Mouse (Mus musculus) retina, adult 2 months (tissue): ENCODE data around the gene Vwa3b.

Experiments
- DNase-seq: peaks from one replicate; pipeline ENCODE4 v3.0.0-alpha.2; 2012; ENCODE audit warnings: low read depth, low spot score

Gene Vwa3b

DNA sequence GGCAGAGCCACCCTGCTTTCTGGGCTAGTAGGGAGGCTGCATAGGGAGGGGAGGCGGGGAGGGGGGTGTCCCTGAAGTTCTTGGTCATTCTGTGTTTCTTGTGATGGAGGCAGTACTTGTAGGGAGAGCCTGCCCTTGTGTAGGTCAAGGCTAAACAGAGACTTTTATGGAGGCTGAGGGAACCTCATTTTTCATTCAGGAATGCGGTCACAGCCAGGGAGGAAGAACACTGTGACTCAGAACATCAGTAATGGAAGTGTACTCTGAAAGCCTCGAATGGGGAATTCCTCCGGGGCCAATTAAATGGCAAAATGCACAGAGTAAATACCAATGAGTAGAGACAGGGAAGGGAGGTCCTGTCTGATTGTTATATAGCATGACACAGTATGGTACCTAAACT is 37.4 kb downstream of the Vwa3b start:
- DNase-seq: no peak

DNA sequence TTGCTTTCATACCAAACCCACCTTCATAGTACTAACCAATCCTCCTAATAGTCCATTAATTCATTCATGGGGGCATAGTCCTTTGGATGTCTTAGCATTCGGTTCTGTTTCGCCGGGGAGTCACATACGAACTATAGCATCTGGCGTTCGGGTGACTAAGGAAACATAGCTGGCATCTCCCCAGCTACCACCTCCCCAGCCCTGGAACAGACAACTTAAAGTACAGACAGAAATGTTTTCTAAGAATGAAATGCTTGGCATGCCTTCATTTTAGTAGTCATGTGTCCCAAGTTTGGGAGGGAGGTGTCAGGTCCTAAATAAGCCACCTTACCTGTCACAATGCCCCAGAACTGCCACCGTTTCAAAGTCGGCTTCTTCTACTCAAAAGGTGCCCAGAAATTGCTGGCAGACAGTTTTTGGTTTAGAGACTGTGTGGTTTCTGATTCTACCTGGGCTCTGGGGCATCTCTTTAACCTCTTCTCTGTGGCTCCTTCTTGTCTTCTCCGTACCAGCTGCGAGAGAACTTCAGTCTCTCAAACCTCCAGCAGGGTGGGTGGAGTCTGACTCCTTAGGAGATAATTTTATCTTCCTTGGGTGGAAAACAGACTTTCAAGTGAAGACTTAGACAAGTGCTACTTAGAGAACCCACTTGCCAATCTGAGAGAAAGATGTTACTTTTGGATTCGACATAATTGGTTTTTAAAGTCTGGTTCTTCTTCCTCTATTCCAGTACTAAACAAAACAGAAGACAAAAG is 39.4 kb downstream of the Vwa3b start:
- DNase-seq: no peak

DNA sequence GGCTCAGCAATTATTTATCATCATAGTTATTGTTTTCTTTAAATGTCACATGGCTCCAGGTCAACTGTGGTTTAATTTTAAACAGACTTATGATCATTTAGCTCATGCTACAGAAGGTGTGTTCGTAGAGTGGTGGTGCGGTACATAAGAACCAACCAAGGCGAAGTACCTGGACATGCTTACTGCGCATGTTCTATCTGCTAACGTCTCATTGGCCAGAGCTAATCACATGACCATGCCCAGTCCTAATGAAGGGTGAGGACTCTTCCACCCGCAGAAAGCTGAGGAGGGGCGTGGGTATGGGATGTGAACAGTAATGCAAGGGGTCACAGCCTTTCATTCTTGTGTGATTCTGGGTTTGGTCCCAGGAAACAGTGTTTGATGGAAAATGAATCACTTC is 49.4 kb downstream of the Vwa3b start:
- DNase-seq: no peak

DNA sequence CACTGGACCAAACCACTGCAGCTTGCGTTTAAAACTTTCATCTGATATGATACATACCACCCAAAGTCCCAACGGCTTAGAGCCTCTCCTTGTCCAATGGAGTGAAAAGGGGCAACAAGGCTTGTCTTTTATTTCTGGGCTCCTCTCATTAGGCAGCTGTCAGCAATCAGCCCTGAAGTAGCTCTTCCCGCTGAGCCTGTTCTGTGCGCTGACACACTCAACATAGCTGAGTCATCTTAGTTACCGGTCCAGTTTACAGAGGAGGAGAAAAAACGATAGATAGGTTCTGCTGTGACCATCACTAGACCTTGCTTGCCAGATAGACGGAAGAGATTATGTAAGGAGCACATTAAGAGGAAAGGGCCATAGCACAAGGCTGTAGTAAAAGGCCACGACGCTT is 50.9 kb downstream of the Vwa3b start:
- no peak for DNase-seq

DNA sequence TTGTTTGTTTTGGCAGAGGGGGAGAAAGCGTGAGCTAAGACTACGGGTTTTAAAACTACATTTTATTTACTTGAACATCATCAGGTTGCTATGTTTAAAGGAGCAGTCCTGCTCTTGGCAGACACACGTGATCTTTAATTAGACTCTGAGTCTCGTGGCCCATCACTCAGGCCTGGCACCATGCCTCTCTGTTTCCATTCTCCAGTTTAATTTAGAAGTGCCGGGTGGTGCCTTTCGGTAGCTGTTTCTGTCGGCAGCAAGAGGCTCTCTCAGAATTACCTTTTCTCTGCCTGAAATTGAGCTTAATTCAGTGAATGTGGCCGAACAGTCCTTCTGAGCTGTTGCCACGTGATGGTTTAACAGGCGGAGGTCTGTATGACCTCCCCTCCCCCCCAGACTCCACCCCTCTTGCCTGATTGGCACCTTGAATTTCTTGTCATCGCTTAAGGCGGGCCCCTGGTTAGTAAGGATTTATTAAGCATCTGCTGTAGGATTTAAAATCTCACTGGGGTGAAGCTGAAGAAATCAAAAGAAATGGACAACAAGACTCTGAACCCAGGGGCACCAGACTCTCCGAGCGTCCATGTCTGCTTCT is 51.7 kb downstream of the Vwa3b start:
- no peak for DNase-seq

DNA sequence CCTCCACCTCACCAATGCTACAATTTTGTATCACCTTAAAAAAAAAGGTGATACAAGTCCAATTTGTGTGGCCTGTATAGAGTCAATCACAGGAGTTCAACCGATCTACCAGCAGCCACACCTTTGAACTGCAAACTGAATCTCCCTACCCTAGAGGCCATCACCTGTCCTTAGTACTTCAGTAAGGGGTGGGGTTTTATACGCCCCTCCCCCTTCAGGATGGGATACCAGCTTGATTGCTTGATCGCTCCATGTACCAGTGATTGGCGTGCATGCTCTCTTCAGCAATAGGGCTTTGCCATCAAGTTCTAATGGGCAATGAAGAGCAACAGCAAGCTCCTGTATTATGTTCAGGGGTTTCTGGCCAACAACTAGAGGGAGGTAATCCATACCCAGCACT is 54.0 kb downstream of the Vwa3b start:
- DNase-seq: no peak

DNA sequence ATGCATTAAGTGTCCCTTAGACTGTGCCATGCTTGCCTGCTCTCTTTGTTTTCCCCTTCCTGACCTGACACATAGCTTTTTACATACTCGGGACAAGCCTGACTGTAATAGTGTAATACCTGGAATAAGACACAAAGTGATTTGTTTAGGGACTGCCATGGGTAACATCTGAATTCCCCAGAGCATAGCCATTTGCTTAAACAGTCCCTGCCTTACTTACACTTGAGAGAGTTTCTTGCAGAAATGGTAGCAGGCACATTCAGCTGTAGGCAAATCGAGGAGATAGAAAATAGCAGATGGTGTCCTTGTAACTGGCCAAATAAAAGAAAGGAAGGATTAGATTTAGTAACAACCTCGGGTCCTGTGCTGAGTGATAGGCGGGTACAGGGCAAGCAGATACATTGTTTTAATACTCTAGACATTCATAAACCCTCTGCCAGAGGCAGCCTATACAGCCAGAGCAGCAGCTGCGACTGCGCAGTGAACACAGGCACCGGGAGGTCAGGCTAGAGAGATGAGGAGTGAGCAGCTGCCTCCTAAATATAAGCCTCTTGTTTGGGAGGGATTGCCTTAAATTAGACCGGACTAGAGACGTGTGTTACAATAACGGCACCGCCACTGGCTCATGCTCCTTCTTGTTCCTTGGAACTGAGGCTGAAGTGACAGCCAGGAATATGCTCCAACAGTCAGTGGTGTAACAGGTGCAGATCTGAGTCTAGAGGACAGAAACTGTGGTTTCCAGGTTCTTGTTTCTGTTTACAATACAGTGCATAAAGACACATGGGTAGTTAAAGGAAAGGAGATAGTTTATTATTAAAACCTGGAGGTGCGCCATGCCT is 55.2 kb downstream of the Vwa3b start:
- no peak for DNase-seq

DNA sequence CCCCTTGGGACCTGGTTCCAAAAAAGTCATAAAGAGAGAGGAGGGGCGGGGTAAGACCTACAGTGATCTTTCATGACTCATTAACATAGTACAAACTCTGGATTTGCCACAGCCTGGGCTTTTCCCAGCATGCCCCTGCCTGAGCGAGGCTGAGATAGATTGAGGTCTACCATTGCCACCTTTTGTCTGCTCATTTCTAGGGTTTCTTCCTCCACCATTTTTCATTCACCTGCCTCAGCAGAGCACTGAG is 55.7 kb downstream of the Vwa3b start:
- DNase-seq: no peak

DNA sequence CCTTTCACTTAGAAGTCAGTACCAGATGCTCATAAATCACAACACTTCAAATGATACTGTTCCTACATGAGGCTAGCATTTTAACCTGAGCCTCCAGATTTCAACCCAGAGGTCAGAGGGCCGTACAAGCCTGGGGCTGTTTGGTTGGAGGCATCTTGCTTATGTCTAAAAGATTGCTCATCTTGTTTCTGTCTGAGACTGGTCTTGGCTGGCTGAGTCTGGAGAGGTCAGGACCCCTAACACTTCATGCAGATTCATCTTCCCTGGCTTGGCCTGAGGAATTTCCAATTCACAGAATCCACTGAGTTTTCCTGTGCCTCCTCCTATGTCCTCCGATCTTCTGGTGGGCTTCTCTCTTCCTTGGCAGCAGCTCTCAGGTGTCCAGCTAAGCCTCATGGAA is 57.7 kb downstream of the Vwa3b start:
- DNase-seq: no peak

DNA sequence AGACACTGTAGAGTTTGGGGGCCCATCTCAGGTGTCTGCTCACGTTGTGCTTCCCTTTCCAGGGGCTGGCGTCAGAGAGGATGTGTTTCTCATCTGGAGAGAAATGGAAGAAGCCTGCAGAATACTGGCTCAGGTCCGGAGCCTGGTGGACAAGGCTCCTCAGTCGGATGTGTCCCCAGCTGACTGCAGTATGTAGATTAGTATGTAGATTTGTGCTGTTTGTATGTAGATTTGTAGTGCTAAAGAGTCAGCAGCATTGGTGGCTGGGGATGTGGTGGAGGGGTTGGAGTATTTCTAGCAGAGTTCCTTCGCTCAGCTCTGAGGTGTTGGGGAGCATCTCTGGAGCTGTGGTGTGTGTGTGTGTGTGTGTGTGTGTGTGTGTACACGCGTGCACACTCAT is 58.8 kb downstream of the Vwa3b start:
- no peak for DNase-seq

DNA sequence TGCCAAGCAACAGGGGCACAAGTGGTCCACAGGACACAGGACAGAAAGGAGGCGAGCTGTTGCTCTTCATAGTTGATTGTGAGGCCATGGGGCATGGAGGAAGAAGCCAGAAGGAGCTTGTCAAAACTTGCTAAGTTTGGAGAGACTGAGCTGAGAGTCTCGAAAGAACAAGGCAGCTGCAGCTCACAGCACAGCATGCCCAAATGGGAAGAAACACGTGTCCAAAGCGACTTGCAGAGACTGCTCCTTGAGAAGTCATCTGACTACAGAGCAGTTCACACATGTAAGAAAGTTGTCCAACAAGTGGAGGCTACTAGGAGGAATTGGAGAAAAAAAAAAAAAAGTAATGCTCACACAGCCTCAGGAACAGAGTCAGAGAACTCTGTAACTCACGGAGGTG is 62.8 kb downstream of the Vwa3b start:
- no peak for DNase-seq

DNA sequence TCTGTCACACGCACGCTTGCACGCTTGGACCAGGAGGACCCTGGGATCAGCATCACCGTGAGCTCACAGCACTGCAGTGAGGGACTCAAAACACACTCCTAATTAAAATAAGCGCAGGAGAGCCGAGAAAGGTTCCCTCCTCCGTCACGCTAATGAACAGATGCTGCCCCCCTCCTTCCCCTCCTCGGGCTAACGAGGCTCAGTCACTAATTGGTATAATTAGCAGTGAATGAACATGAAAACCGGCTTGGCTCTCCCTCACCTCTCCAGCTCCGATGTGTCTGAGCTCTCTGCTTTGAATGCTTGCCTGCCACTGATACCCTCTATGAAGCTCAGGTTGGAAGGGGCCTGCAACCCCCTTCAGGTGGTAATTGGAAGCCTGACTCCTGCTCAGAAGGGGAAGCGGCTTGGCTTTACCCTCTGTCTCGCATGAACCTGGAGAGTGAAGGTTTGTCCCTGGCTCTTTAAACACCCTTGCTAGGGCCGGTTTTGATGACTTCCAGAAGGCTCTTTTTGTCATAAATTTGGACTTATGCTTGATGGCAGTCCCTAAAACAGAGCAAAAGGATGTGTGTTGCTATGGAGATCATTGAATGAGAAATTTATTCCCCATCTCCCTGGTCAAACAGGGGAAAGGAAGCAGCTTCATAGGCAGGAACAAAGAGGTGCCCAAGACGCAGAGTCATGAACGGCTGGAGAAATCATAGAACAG is 71.1 kb downstream of the Vwa3b start:
- no peak for DNase-seq

DNA sequence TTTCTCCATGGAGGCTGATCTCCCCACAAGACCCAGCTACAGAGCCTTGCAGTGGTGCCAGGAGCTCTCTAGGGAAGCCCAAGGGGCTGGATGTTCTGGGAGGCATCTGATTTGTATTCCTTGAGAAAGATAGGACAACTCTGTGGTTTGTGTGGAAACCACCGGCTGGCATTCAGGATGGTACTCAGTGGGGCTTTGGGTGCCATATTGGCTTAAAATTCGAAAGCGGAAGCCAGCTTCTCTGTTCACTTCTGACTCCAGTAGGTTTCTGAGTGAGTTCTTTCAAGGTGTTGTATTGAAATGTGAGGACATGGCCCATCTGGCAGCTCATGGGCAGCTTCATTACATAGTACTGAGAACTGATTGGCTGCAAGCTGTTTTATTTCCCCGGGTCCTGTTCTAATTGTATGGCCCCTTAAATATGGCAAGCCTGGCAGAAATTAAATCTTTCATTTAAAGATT is 71.7 kb downstream of the Vwa3b start:
- DNase-seq: no peak

DNA sequence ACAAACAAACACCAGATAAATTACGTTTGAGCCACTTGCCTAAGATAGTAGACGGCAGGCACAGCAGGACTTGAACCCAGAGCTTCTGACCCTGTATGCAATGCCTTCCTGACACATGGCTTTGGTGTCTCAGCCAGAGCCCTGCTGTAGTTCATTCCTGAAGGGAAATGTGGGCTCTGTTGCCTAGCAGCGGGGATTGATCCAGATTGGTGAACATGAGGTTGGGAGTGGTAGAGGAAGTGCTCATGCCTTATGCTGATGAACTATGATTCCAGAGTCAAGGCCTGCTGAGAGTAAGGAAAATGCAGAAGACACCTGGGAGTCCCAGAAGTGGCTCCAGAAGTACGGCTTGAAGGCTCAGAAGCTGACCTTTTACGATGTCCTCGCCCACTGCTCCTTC is 74.0 kb downstream of the Vwa3b start:
- no peak for DNase-seq

DNA sequence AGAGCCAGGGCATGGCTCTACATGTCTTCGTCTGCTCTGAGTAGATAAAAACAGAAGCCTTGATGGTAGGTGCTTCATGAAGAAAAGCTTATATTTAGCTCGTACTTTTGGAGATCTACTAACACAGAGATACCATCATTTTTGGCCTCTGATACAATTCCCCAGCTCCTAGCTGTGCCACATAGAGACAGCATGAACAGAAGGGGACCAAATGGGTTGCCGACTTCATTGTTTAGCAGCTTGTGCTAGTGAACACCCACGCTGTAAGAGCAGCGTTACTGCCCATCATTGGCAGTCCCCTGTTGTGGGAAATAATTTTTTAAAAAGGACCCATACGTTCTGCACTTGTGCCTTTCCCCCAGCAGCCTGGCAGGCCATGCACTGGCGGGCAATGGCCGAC is 74.6 kb downstream of the Vwa3b start:
- DNase-seq: no peak

DNA sequence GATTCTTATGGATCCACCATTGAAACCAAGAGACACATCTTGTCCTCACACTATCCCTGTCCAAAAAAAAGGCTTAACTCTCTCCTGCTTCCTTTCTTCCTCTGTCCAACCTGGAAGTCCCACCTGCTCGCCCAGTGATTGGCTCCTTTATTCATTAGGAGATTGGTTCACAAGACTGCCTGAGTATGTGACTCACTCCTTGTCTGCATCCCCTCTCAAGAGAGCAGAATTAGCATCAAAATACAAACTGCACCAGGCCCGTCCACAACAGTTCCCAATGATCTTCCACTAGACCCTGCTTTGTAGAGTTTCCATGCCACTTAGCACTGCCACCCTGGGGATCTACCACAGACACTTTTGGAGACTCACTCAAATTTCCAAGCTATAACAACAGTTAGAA is 75.3 kb downstream of the Vwa3b start:
- DNase-seq: no peak

DNA sequence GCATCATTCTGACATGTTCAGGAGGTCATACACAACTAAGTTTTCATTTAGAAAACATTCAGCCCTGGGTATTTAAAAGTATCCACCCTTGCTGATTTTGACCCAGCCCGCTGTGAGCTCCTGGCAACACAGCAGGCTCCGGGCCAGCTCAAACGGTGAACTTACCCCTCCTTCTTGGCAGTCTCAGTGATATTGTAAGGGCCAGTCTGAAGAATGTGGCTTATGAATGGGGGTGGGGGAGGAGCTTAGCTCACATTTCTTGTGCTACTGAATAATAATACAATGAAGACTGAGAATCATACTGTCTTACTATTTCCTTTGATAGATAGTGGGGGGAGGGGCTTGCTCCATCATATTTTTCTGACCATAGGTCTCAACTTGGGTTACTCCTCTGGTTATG is 78.8 kb downstream of the Vwa3b start:
- DNase-seq: no peak

DNA sequence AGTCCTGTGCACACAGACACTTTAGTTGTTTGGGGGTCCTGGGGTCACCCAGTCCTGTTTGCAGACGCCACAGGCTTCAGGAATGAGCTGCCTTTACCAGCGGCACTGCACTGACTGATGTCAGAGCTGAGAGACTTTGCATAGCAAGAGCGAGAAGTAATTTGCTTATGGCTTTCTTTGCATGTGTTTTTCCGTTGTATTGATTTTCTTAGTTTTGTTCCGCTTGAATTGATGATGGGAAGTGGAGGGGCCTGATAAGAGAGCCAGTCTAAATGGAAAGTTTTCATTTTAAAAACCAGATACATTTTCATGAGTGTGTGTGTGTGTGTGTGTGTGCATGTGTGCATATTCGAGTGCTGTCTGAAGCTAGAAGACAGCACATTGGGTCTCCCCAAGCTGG is 87.4 kb downstream of the Vwa3b start:
- no peak for DNase-seq

DNA sequence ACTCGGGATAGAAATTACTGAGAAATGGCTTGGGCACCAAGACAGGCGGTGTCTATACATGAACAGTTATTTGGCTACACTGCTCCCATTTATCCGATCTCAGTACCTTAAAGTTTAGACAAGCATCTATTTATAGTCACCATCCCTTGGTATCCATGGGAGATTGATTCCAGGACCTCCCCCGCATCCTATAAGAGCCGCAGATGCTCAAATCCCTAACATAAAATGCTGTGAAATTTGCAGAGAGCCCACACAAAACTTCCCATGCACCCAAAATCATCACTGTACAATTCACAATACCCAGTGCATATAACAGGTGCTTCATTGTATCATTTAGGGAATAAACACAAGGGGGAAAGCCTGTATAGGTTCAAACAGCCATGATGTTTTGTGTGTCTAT is 89.5 kb downstream of the Vwa3b start:
- no peak for DNase-seq

DNA sequence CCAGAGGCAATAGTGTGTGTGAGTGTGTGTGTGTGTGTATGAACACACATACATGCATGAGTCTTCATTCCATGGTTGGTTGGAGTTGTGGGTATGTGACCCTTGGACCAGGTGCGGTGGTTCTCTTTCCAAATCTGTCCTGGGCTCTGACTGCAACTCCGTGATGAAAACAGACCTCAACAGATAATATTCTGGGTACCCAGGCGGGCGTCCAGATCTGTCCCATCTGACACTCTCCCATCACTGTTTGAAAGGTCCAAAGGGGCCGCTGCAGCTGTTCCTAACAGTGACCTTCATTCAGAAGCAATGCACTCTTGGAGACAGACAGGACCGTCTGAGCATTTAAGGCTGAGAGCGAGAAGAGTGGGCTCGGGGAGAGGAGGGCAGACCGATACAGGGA is 90.2 kb downstream of the Vwa3b start:
- DNase-seq: no peak

DNA sequence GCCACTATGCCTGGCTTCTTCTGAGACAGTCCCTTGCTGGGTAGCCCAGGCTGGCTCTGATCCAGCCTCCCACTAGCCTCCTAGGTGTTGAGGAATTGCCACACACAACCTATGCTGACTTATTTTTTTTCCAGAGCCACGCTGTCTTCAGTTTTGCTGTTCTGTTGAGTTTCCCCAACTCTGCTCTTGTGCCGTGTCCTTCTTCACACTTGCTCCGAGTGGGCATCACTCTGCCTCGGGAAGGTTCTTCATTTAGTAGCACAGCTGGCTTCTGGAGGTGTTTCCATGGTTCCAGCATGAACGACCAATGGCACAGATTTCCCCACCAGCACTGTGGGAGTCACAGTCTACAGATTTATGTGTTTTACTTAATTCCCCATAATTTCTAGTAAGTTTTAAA is 91.6 kb downstream of the Vwa3b start:
- no peak for DNase-seq

DNA sequence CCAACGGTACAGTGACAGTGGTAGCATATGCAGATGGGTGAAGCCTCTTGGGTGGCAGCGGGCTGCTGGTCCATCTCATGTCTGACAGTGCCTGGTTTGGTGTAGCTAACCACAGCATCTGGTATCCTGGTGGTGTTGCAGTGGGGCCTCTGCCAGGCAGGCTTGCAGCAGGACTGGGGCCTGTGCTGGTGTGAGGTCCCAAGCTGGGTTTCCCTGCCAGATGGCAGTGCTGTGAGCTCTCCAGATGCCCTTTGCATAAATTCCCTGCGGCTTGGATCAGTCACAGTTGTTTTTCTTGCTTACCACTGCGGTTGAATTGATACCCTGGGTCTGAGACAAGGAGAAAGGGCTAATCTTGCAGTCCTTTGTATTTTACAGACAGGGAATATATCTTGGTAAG is 95.9 kb downstream of the Vwa3b start:
- no peak for DNase-seq

DNA sequence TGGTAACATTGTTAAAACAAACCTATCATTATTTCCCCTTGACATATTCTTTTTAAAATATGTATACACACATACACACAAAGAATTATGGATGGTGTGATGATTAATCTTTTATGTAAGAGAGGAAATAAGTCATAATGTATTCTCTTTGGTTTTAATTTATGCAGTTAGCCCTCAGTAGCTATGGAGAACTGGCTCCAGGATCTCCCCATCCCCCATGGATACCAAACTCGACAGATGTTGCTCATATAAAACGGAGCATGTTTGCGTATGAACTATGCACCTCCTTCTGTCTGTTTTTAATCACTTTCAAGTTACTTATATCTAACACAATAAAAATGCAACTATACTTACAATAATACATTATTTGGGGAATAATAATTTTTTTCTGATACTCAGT is 96.4 kb downstream of the Vwa3b start:
- DNase-seq: no peak
